Mouse (Mus musculus): ENCODE data around the gene Nedd9. TPM values are rescaled to one million over a fixed set of nuclear protein-coding genes. Genes with fewer than 3 reads are reported as not detected.

The Nedd9 gene
- total RNA-seq, 1 experiment, result 4.4 TPM

DNA sequence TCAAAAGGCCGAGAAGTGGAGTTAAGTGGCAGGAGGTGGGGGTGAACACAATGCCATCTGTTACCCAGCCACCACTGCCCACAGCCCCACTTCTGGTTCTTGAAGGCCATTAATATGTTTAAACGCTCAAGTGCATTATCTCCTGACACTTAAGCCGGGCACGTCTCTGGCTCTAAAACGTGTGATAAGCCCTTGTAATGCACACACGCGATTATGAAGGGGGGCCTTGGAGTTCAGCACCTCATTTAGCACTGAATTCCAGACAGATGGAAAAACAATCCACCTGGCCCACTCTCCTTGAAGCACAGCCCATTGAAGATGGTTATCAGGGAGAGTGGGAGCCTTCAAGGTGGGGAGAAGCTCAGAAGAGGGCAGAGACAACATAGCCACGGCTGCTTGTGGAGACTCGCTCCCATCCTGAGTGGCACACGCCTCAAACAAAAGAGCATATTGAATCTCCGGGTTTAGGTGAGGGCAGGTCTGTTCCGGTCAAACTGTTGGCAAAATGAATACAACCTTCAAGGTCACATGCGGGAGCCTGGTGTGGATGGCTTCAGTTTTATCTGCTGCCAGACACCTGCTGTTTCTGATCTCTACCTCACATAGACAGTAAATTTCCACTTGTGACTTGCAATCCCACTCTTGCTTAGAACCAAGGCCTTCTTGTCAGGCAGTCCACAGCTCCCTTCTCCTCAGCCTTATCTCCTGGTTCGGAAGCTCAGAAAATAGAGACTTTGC lies 30.7 kb downstream of the Nedd9 start:
- no peak for TF ChIP-seq HCFC1 (IDR thresholded peaks at IDR 0.05; ENCODE audit: borderline replicate concordance, insufficient read depth, low read length)
- no peak for TF ChIP-seq CHD2 (IDR thresholded peaks at IDR 0.05; ENCODE audit: low read depth, low read length)
- TF ChIP-seq MAFK (IDR thresholded peaks at IDR 0.05; ENCODE audit: insufficient read depth, low read depth, low read length), result no peak
- no peak for TF ChIP-seq ZNF384 (IDR thresholded peaks at IDR 0.05; ENCODE audit: low read depth, low read length)
- no peak for TF ChIP-seq ZC3H11A (IDR thresholded peaks at IDR 0.05; ENCODE audit: borderline replicate concordance, low read depth, low read length)
- in situ Hi-C loops (cut with MboI; ENCODE audit: low sequenced_read_pairs in 2 of 2, unreplicated experiment in 2 of 2), result no loop called here
- Histone ChIP-seq H3K4me1 (ENCODE audit: control insufficient read depth in 2 of 2, insufficient read depth in 2 of 2, low read length in 2 of 2, poor library complexity in 1 of 2) (peaks cover 3 to 10% of the 10 kb centered on the region in 2 experiments; a peak in 2 of 4 replicates), H3K36me3 (ENCODE audit: control insufficient read depth, insufficient read depth, low read length, poor library complexity, severe bottlenecking) (no peaks in the 10 kb centered on the region), H3K4me3 (ENCODE audit: insufficient read depth in 1 of 2, low read depth in 1 of 2, low read length in 2 of 2, poor library complexity in 1 of 2, severe bottlenecking in 1 of 2) (no peak overlapping the region), H3K9me3 (ENCODE audit: control insufficient read depth, insufficient read depth, low read depth, low read length) (no peaks in the 10 kb centered on the region), H3K9ac (ENCODE audit: insufficient read depth, low read depth, low read length, poor library complexity, severe bottlenecking) (no peak overlapping the region), H3K27ac (ENCODE audit: insufficient read depth, low read depth, low read length, poor library complexity, severe bottlenecking) (no peak overlapping the region)
- DNase-seq (ENCODE audit: low read depth, low spot score), result no peak

DNA sequence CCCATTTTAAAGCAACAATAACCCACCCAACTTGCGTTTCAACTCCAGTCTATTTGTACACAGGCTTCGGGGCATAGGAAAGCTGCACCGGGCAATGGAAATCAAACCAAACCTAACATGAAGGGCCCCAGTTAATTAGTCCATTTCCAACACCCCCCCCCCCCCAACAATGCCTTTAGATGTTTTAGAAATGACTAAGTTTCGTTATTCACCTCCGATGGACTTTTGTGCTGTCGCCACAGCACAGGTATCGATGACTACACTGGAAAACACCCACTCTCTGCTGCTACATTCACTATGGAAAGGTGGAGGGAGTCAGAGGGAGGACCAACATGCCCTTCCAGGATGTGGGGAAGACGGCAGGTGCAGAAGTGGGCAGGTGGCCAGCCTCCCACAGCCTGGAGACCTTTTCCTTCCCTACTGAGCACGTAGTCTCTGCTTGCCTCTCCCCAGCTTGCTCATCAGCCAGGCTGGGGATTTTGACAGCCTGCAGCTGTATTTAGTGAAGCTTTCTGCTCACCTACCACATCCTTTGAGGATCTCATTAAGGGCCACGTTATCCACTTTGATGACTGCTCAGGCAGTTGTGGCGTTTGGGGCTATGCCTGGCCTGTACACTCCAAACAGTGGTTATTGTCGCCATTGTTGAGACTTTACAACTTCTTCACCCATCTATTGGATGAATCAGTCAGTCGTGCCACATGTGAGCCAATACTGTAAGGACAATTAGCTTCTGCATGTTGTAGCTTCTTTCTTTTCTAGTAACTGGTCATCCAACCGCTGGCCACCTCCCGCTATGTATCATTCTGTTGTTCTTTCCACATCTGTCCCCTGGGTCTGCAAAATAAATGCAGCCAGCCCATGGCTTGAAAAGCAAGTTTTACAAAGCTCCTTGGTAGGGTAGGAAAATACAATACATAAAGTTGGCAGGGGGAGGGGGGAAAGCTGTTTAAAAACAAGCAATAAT lies 33.7 kb downstream of the Nedd9 start:
- H3K36me3 ChIP-seq (ENCODE audit: control insufficient read depth, insufficient read depth, low read length, poor library complexity, severe bottlenecking), result no peaks in the 10 kb centered on the region
- H3K4me1 ChIP-seq (ENCODE audit: control insufficient read depth in 2 of 2, insufficient read depth in 2 of 2, low read length in 2 of 2, poor library complexity in 1 of 2), result peaks cover 0 to 4% of the 10 kb centered on the region in 2 experiments; a peak in 1 of 4 replicates
- no peaks in the 10 kb centered on the region for H3K9me3 ChIP-seq (ENCODE audit: control insufficient read depth, insufficient read depth, low read depth, low read length)
- TF ChIP-seq ZC3H11A (IDR thresholded peaks at IDR 0.05; ENCODE audit: borderline replicate concordance, low read depth, low read length), result no peak
- TF ChIP-seq CHD2 (IDR thresholded peaks at IDR 0.05; ENCODE audit: low read depth, low read length), result no peak
- TF ChIP-seq MAFK (IDR thresholded peaks at IDR 0.05; ENCODE audit: insufficient read depth, low read depth, low read length), result no peak
- no peak for TF ChIP-seq ZNF384 (IDR thresholded peaks at IDR 0.05; ENCODE audit: low read depth, low read length)
- no peak for TF ChIP-seq HCFC1 (IDR thresholded peaks at IDR 0.05; ENCODE audit: borderline replicate concordance, insufficient read depth, low read length)
- DNase-seq (ENCODE audit: low read depth, low spot score), result no peak
- no peak overlapping the region for H3K27ac ChIP-seq (ENCODE audit: insufficient read depth, low read depth, low read length, poor library complexity, severe bottlenecking)
- no peak overlapping the region for H3K4me3 ChIP-seq (ENCODE audit: insufficient read depth in 1 of 2, low read depth in 1 of 2, low read length in 2 of 2, poor library complexity in 1 of 2, severe bottlenecking in 1 of 2)
- no peak overlapping the region for H3K9ac ChIP-seq (ENCODE audit: insufficient read depth, low read depth, low read length, poor library complexity, severe bottlenecking)
- in situ Hi-C loops (cut with MboI; ENCODE audit: low sequenced_read_pairs in 2 of 2, unreplicated experiment in 2 of 2), result no loop called here

DNA sequence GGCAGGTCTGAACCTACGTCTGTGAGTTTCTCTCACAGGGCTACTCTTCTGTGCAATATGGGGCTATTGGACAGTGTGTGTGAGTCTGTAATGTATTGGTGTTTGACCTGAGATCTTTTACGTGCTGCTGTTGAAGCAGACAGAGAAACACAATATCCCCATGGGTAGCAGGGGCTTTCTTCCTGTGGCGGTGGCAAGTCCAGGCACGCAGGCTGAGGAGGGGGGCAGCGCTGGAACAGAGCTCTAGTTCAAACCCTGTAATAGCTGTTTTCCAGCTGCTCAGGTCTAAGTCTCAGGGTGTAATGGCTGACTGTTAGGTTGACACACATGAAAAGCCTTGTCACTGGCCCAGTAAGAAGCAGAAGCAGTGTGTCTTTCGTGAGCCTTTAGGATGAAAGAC lies 36.3 kb downstream of the Nedd9 start:
- Histone ChIP-seq H3K36me3 (ENCODE audit: control insufficient read depth, insufficient read depth, low read length, poor library complexity, severe bottlenecking) (no peaks in the 10 kb centered on the region), H3K4me1 (ENCODE audit: control insufficient read depth in 2 of 2, insufficient read depth in 2 of 2, low read length in 2 of 2, poor library complexity in 1 of 2) (no peaks in the 10 kb centered on the region), H3K9ac (ENCODE audit: insufficient read depth, low read depth, low read length, poor library complexity, severe bottlenecking) (no peak overlapping the region), H3K4me3 (ENCODE audit: insufficient read depth in 1 of 2, low read depth in 1 of 2, low read length in 2 of 2, poor library complexity in 1 of 2, severe bottlenecking in 1 of 2) (no peak overlapping the region), H3K27ac (ENCODE audit: insufficient read depth, low read depth, low read length, poor library complexity, severe bottlenecking) (no peak overlapping the region), H3K9me3 (ENCODE audit: control insufficient read depth, insufficient read depth, low read depth, low read length) (no peaks in the 10 kb centered on the region)
- DNase-seq (ENCODE audit: low read depth, low spot score), result no peak
- in situ Hi-C loops (cut with MboI; ENCODE audit: low sequenced_read_pairs in 2 of 2, unreplicated experiment in 2 of 2), result no loop called here
- TF ChIP-seq ZC3H11A (IDR thresholded peaks at IDR 0.05; ENCODE audit: borderline replicate concordance, low read depth, low read length), result no peak
- TF ChIP-seq CHD2 (IDR thresholded peaks at IDR 0.05; ENCODE audit: low read depth, low read length), result no peak
- no peak for TF ChIP-seq MAFK (IDR thresholded peaks at IDR 0.05; ENCODE audit: insufficient read depth, low read depth, low read length)

DNA sequence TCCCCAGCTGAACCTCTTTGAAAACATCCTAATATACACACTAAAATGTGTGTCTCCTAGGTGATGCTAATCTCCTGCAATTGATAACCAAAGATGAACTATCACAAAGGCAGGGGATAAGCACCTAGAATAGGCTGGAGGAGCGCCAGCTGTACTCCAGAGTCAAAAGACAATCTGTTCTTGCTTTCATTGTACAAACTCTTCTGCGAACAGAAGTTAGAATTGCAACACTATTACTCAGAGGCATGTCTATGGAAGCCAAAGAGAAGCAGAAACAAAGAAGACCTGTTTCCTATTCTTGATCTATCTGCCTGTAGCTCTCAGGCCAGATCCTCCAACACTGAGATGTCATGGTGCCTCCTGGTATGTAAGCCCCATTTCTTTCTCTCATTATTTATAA lies 38.0 kb downstream of the Nedd9 start:
- no peak for DNase-seq (ENCODE audit: low read depth, low spot score)
- no peak overlapping the region for H3K9ac ChIP-seq (ENCODE audit: insufficient read depth, low read depth, low read length, poor library complexity, severe bottlenecking)
- H3K27ac ChIP-seq (ENCODE audit: insufficient read depth, low read depth, low read length, poor library complexity, severe bottlenecking), result no peak overlapping the region
- H3K9me3 ChIP-seq (ENCODE audit: control insufficient read depth, insufficient read depth, low read depth, low read length), result no peaks in the 10 kb centered on the region
- no peaks in the 10 kb centered on the region for H3K36me3 ChIP-seq (ENCODE audit: control insufficient read depth, insufficient read depth, low read length, poor library complexity, severe bottlenecking)
- H3K4me1 ChIP-seq (ENCODE audit: control insufficient read depth in 2 of 2, insufficient read depth in 2 of 2, low read length in 2 of 2, poor library complexity in 1 of 2), result no peaks in the 10 kb centered on the region
- no peak overlapping the region for H3K4me3 ChIP-seq (ENCODE audit: insufficient read depth in 1 of 2, low read depth in 1 of 2, low read length in 2 of 2, poor library complexity in 1 of 2, severe bottlenecking in 1 of 2)
- TF ChIP-seq ZNF384 (IDR thresholded peaks at IDR 0.05; ENCODE audit: low read depth, low read length) (no peak), HCFC1 (IDR thresholded peaks at IDR 0.05; ENCODE audit: borderline replicate concordance, insufficient read depth, low read length) (no peak), MAFK (IDR thresholded peaks at IDR 0.05; ENCODE audit: insufficient read depth, low read depth, low read length) (no peak), ZC3H11A (IDR thresholded peaks at IDR 0.05; ENCODE audit: borderline replicate concordance, low read depth, low read length) (no peak), CHD2 (IDR thresholded peaks at IDR 0.05; ENCODE audit: low read depth, low read length) (no peak)
- in situ Hi-C loops (cut with MboI; ENCODE audit: low sequenced_read_pairs in 2 of 2, unreplicated experiment in 2 of 2), result no loop called here

All from ES-E14 (cell line).